Mouse (Mus musculus): ENCODE data around the gene Aff3.
A peak's percentile ranks its signal among the peaks of the same experiment; 100 is the strongest.

Gene Aff3

GRCm38 (mm10) chr1:38261076-38261475, 403.7 kb downstream of the Aff3 start:
- no peak for DNase-seq

DNA sequence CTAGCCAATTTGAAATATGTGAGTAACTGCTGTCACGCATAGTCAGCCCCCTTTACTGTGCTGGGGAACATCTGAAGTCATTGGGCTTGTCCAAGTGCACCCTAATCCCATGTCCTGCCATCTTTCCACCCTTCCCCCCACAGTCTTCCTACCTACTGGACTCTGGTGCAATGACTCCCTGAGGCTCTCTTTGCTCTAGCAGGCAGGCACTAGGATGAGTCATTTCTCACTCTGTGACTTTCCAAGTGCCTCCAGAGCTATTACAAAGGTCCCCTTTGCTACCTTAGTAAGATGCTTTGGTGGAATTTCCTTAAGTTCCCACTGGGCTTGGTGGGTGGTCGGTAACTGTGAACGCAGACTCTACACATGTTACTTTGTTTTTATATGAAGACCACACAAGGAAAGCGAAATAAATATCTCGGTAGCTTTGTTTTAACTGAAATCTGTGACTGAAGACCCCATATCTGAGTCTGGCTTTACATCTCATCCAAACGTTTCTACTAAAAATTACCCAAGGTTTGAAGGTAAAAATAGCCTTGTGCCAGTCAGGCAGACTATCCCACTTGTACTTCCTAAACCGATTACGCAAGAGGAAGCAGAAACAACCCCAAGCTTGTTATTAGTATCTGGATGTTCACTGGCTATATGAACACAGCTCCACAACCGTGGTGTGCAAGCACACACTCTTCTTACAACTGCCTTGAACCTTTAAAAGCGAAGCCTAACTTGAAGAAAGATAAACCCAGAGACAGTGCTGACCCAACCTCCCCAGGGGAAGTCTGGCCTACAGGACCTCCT, 405.0 kb downstream of the Aff3 start:
- no peak for DNase-seq

- DNase-seq = no peak
Measured at GRCm38 (mm10) chr1:38254426-38254825, 410.3 kb downstream of the Aff3 start.

DNA sequence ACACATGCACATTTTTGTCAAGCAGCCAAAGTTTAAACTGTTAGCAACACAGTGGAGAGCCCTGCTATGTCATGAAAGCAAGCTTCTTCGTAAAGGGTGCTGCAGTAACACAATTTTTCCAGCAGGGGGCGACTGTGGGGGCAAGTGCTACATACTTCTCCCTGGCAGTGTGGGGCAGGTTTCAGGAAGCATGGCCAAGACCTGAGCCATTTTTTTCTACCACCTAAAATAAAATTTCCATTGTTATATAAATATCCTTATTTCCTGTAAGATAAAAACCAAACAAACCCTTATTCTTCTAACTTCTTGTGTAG, 412.0 kb downstream of the Aff3 start:
- peak; percentile 46 for DNase-seq

GRCm38 (mm10) chr1:38252031-38252765, 412.6 kb downstream of the Aff3 start:
- DNase-seq = no peak

DNA sequence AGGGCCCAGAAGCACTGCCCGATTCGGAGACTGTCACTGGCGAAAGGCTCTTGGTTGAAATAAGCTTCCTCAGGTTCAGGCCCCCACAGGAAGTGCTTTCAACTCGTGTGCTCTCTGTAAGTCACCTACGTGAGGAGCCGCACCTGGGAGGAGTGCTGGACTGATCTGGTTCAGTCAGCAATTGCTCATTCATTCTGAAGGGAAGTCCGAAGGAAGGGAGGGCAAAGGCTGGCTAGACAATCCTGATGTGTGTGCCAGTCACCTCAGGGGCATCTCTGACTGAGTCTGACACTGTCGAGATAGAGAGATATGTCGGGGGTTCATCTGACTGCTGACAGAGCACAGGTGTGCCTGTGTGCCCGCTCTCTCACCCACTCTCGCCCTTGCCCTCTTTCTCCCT, 413.3 kb downstream of the Aff3 start:
- no peak for DNase-seq

- DNase-seq = no peak
Measured at GRCm38 (mm10) chr1:38250246-38250645, 414.5 kb downstream of the Aff3 start.

DNA sequence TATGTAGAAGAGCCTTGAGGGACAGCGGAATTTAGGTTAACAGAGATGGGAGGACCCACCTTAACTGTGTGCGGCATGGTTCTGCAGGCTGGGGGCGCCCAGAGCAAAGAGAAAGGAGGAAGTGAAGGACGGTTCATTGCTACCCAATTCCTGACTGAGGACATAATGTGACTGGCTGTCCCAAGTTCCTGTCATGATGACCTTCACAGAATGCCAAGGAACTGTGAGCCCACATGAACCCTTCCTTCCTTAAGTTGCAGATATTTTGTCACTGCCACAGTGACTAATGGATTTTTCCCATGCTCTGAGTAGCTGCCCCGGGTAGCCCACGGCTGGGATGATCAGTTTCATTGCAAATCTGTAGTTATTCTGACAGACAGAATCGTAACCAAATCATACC, 415.2 kb downstream of the Aff3 start:
- DNase-seq = no peak

DNA sequence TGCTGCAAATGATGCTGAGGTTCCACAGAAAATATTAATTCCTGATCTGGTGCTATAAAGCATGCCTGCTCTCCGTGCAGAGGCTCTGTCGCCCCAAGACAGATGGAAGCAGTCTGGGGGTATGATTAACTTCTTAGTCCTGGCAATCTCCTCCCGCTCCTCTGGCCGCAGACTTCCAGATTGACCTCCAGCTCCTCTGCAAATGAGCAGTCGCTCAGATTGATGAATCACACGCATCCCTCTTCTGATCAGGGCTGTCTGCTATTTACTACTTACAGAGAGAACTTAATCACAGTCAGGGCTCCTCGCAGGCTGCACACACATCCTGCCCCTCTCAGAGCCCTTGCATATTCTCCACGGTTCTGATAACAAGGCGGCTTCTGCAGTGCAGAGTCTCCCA, 416.7 kb downstream of the Aff3 start:
- no peak for DNase-seq

DNA sequence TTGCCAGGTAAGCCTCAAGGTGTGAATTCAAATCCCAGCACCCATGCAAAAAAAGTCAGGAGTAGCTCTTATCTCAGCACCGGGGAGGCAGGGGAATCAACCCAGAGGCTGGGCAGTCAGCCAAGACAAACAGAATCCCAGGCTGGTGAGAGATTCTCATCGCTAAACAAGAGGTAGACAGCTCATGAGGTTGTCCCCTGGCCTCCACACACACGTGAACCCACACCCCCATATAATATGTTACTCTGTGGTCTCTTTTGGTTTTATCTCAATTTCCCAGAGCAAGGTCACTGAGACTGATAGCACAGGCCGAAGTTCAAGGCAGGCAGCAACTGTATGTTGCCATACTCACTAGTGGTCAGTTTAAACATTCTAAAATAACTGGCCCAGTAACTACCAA, 422.2 kb downstream of the Aff3 start:
- no peak for DNase-seq

- DNase-seq = no peak
Measured at GRCm38 (mm10) chr1:38241801-38242200, 423.0 kb downstream of the Aff3 start.

GRCm38 (mm10) chr1:38241221-38241666, 423.5 kb downstream of the Aff3 start:
- DNase-seq = no peak

- DNase-seq = no peak
Measured at GRCm38 (mm10) chr1:38240438-38241220, 424.1 kb downstream of the Aff3 start.

DNA sequence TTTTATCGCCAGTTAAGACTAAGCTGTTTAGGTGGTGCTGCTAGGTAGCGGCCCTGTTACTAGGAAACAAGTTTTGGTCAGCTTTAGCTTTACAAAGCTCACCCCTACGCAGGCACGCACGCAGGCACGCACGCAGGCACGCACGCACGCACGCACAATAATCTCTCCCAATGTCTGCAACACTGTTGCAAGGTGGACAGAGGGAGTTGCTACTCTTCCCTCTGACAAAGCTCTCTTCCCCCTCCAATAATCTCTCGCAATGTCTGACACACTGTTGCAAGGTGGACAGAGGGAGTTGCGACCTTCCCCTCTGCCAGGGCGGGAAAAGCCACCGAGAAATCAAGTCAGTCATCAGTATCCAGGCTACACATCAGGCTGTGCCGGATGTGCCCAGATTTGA, 425.2 kb downstream of the Aff3 start:
- no peak for DNase-seq

- no peak for DNase-seq
Measured at GRCm38 (mm10) chr1:38237831-38238230, 426.9 kb downstream of the Aff3 start.

DNA sequence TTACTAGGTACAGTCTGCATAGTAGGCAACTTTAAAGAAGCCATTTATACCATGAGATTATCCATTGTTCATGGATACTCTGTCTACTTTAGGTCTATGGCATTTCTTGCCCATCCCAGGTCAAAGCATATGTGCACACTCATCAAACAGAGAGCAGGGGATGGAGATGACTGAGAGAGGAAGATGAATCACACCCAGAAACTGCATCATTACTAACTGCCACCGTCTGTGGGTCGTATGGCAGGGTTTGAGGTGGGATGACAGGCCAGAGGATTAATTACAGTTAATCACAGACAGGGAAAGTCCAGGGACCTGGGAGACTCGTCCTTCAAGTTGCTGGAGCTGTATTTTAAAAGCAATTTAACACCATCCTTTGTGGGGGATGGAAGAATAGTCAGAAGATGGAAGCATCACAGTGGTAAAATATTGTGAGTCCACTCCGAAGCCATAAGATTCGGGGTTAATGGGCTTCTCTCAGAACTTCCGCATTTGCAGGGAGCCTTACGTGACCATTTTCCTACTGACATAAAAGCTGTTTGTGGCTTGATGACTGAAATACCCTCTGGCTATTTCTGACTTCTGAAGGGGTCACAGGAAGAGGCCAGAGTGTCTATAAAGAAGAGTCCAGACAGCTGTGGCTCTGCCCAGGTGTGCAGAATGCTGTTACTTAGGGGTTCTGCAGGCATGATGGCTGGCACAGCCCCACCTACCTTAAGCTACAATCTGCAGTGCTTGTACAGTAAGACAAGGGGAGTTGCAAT, 427.5 kb downstream of the Aff3 start:
- no peak for DNase-seq

GRCm38 (mm10) chr1:38233121-38233520, 431.6 kb downstream of the Aff3 start:
- no peak for DNase-seq

- no peak for DNase-seq
Measured at GRCm38 (mm10) chr1:38230041-38230440, 434.7 kb downstream of the Aff3 start.

DNA sequence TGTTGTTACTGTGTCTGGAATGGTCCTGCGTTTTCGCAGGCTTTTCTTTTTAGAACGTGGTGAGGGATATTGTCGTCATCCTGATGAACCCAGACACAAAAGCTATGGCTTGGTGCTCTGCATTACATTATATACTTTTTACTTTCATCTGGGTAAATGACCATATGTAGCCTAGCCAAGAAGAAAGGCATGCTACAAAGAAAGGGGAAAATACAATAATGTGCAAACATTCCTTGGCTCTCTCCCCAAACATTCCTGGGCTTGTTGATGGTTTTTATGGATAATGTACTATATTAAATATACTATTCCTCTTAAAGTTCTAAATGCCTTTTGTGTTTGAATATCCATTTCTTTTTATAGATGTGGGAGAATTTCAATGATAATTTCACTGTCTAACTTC, 435.9 kb downstream of the Aff3 start:
- no peak for DNase-seq

DNA sequence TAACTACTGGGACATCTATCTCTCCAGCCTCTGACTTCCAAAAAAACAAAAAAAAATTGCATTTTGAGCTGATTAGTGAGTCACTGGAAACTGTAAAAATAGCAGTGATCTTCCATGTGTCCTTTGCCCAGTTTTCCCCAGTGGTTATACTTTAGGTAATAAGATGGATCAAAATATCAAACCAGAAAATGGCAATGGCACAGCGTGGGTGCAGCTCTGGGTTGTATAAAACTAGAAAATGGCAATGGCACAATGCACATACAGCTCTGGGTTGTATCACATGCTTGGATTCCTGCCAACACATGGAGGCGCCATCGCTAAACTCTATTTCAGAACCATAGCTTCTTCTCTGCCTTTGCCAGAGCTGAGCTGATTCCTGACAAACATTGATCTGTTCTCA, 439.6 kb downstream of the Aff3 start:
- DNase-seq = no peak

GRCm38 (mm10) chr1:38222160-38222559, 442.6 kb downstream of the Aff3 start:
- no peak for DNase-seq

DNA sequence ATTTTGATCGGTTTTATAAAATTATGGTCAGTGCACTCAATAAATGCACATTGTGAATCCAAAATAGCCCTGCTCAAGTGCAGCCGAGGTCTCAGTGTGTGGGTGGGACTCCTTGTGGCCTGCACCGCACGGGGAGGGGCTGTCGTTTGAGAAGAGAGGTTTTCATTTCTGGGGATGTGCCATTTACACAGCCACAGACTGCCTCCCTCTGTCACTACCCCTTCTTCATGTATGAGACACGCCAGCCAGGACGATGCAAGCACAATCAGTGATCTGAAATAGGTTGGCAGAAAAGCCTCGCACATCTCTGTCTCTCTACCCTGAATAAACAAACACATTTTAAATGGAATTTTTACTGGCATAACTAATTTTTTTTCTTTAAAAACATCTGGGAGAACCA, 443.3 kb downstream of the Aff3 start:
- DNase-seq = no peak
